Mouse (Mus musculus) adrenal gland, postnatal 25 days (tissue): ENCODE measurements at regions not wholly inside any gene's neighbourhood (a gene's known extent, or its start where the extent isn't known, plus 50 kb on each side); places are given as distances from the start of the nearest gene placed in this dataset.

Experiments used
- DNase-seq: peaks from one replicate; pipeline ENCODE4 v3.0.0; 2021; ENCODE audit warnings: mixed read lengths

DNA sequence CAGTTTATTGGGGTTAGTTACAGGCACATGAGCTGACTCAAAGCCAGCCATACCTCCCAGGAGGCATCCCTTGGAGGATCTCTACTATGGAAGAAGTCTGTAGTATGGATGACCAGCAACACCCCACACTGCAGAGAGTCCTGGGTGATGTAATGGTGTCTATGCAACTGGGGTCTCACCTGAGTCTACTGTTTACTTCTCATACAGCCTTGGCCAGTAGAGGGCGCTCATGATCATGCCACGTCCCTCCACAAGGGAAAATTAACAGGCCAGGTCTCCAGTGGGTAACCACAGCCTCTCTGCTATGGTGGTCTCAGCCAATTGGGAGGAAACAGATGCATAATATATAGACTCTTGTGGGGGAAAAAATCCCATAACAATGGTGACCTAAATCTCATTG is 111.7 kb downstream of the Cdh26 start:
- DNase-seq, result peak; percentile 54

- no peak for DNase-seq
Observed at GRCm38 (mm10) chr2:178544411-178544810, 114.1 kb downstream of the Cdh26 start.

DNA sequence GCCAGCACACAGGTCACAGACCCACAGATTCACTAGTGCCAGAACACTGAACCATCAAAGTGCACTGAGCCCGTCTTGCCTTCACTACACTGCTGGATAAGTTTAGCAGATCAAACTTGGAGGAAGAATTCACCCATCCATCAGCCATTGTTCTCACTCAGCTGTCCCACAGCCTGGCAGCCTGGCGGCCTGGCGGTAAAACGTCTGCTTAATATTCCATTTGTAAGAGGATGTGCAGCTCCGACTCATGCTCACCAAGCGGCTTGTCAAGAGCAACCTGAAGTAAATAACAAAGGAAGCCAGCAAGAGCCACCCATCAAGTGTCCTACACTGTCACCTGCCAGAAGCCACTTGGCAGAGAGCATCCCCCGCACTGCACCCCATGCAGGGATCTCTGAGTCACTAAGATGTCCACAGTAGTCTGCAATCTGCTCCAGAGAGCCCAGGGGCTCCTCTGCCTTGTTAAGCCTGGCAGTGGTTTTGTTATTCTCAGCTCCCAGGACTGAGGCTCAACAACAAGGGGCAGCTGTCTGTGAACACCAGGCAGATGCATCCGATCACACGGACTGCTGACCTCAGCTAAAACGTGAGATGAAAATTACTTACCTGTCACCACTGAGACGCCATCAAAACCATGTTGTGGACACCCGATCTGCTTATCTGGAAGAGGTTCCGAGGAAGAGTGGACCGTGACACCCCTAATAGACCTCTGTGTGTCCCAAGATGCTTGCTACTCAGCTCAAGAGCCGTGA is 115.4 kb downstream of the Cdh26 start:
- no peak for DNase-seq

- DNase-seq, result no peak
Observed at GRCm38 (mm10) chr2:178546353-178546720, 116.0 kb downstream of the Cdh26 start.

DNA sequence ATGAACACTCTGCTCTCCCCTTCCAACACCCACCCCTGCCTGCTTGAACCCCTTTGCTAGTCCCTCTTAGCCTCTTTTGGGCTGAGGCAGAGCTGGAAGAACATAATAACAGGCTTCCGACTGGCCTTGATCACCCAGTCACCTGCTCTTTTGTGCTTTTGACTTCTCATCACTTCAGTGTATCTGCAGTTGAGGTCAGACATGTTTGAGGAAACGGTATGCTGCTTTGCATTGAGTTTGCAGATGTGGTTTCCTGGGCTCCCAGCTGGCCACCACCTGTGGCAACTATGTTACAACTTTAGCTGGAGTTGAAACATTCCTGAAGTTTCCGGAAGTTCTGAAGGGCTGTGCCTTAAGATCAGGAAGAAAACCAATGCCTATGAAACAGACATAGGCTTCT is 116.6 kb downstream of the Cdh26 start:
- DNase-seq, result no peak

- no peak for DNase-seq
Observed at GRCm38 (mm10) chr2:178548937-178549336, 118.6 kb downstream of the Cdh26 start.

DNA sequence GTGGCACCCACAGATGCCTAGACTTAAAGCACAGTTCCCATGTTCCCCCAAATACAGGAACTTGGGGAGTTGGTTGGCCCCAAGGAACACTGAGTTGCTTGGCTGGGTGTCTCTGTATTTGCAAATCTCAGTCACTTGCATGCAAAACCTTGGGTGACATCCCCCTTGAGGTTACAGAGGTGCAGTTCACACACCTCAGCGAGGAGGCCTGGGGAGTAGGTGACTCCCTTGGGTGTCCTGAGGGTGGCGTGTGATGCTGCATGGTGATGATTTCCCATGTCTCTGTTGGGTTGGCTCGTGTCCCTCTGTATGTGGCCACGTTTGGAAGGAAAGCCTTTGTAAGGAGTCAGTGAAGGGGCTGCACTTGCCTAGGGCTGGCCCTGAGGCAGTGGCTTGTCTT is 123.4 kb downstream of the Cdh26 start:
- DNase-seq, result no peak

GRCm38 (mm10) chr2:178555692-178556340 is 125.5 kb downstream of the Cdh26 start:
- peak; percentile 37 for DNase-seq

DNA sequence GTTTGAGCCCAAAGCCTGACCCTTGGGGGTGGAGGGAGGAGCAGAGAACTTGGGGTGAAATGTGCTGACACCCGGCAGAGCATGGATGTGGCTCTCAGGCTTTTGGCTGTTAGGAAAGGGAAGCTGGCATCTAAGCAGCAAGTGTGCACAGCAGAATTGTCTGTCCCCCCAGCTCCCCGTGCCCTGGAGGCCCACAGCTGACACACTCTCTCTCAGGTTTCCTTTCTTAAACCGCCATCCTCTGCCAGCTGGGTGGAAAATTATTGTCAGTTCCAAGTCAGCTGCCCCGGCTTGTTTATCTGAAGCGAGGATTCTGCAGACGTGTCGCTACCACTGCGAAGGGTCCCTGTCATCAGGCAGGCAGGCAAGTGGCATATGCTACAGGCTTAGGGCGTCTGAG is 127.6 kb downstream of the Cdh26 start:
- no peak for DNase-seq

DNA sequence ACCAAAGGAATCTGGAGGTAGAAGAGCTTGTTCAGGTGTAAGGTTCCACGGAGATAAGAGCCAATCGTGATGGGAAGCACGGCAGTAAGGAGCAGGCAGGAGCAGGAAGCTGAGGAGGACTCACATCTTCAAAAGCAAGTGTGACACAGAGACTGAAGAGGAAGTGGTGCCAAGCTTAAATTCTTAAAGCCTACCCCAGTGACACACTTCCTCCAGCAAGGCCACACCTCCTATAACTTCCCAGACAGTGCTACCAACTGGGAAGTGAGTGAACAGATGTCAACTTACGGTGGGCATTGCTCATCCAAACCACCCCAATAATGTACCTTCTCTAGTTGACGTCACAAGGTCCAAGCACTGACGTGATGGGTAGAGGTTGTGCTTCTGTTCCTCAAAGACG is 133.0 kb downstream of the Cdh26 start:
- DNase-seq, result no peak

GRCm38 (mm10) chr2:178565368-178565818 is 135.1 kb downstream of the Cdh26 start:
- DNase-seq, result peak; percentile 15

- DNase-seq, result no peak
Observed at GRCm38 (mm10) chr2:178567493-178567892, 137.2 kb downstream of the Cdh26 start.

- DNase-seq, result peak; percentile 45
Observed at GRCm38 (mm10) chr2:178572301-178572700, 142.0 kb downstream of the Cdh26 start.

DNA sequence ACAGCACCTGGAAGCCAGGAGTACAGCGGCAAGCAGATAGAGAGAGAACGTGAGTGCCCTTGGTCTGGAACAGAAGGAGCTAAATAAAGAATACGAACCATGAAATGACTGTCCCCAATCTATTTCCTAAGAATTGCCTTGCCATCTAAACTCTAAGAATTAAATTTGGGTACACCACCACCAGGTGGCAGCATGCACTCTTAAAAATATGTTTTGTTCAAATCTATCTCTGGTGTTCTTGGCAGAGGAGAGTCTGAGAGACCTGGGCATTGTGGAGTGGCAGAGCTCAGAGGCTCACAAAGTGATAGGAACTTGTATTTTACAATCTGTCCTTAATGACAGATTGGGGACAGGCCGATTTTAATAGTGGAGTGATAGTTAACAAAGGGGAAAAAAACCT is 144.5 kb downstream of the Cdh26 start:
- DNase-seq, result peak; percentile 66

DNA sequence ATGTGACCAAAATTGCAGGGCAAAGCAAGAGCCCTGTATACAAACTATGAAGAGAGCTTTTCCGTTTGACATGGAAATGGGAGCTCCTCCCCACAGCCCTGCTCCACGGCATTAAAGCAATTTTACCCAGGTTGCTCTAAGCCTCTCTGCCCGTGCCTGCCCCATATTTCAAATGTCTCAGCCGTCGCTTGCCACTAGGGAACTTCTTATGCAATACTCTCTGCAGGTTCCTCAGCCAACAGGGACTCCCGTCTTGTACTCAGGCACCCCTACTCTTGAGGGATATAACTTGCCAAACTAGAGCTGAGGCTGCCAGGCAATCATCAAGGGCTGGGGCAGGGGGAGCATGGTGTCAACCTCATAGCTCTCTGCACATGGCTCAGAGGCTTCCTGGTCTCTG is 145.1 kb downstream of the Cdh26 start:
- DNase-seq, result no peak

DNA sequence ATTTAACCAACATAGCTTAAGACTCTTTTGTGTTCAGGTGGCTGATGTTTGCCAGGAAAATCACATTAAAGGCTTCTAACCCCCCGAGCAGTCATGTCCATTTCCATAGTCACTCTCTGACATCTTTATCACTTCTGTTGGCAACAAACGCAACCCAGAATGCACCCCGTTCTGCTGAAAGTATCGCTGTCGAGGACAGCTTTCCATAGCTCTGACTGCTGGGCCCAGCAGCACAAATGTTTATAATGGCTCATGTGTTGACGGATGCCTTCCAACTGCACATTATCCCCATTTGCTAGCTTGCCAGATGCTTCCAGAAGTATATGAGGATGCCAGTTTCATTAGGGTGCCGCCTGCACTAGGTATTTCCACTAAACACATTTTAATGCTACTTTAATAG is 145.7 kb downstream of the Cdh26 start:
- DNase-seq, result no peak

DNA sequence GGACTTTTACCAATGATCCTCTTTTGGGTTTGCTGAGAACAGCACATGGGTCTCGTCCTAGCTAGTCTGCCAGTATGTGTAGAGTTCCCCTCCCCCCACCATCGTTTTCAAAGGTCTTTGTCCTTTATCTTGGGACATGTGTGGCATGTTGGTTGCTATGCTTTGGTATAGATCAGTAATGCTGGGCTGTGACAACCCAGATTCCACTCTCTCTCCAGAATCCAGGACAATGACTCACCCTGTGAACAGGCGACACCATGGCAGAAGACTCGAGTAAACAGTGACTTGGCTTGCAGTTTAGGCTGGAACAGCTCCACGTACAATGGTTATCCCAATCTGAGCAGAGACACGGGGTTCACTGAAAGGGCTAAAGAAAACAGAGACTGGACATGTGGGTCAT is 149.2 kb downstream of the Cdh26 start:
- no peak for DNase-seq

DNA sequence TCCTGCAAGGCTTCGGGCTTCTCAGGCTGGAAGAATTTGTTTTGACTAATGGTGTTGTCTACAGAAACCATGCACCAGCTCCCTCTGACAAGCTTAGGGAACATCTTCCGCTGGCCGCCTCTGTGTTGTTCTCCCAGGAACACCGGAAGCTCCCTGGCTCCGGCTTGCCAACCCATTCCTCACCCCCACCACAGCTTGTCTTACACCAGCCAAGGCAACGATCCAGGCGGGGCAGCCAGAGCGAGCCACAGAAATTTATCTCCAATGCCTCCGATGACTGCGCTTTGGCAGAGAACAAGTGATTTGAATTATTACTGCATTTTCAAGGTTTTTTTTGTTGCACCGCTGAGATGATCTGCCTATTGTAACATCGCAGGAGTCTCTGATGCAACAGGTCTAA is 151.0 kb downstream of the Cdh26 start:
- peak; percentile 69 for DNase-seq

DNA sequence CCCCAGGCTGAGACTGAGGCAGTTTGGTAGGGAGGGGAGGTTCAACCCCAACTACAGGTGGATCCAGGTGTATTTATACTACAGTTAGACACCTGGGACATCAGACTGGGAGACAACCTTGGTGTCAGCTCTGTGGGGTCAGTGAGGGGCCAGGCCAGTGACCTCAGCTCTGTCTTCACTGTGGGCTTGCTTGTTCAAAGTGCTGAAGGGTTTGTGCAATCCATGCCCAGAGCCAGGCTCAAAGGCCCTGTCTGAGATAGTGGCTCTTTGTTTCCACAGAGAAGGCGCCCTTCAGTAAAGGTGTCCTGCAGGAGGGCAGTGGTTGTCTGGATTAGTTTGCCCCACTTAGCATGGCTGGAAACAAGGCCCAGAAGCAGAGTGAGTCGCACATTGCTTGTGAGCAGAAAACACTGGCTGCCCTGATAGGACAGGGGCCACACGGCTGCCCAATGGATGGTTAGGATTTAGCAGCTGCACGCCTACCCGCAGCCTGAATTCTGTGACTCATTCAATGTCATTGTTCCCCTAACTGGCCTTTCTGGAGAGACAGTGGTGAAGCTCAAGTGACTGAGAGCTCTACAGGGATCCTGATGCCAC is 154.7 kb downstream of the Cdh26 start:
- DNase-seq, result no peak

DNA sequence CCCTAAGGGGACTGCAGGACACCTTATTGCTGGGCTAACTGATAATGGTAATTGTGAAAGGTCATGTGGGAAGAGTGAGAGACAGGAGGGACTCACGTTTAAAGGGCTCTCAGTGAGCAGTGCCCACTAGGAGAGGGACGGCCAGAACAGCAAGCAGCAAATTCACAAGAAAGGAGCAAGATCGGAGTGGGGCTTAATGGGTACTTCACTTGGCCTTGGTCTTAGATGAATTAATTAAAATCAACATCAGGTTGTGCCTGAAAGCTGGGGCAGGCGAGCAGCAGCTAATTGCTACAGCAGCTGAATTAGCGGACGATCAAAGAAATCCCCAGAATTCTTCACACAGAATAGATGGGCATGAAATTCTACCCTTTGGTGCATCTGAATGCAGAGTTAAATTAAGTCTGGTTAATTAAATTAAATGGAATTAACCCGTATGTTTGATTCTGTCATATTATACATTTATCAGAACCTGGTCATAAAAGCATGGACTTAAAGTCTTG is 156.9 kb downstream of the Cdh26 start:
- no peak for DNase-seq

GRCm38 (mm10) chr2:178593743-178594142 is 163.4 kb downstream of the Cdh26 start:
- no peak for DNase-seq

DNA sequence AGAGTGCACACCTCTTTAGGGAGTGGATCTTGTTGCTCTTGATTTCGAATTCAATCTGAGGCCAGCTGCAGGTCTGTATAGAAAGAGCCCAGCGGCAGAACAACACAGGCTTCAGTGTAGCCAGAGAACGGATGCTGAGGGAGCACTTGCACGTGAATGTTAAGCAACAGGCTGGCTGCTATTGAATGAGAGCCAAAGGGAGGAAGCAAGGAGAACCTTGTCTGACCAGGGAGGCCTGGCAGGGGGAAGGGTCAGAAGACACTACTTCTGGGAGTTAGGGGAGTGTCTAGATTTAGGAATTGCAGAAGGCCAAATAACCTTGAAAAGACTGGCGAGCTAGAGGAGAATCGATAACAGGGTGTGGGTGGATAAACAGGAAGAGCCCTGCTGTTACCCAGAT is 163.8 kb downstream of the Cdh26 start:
- DNase-seq, result no peak

DNA sequence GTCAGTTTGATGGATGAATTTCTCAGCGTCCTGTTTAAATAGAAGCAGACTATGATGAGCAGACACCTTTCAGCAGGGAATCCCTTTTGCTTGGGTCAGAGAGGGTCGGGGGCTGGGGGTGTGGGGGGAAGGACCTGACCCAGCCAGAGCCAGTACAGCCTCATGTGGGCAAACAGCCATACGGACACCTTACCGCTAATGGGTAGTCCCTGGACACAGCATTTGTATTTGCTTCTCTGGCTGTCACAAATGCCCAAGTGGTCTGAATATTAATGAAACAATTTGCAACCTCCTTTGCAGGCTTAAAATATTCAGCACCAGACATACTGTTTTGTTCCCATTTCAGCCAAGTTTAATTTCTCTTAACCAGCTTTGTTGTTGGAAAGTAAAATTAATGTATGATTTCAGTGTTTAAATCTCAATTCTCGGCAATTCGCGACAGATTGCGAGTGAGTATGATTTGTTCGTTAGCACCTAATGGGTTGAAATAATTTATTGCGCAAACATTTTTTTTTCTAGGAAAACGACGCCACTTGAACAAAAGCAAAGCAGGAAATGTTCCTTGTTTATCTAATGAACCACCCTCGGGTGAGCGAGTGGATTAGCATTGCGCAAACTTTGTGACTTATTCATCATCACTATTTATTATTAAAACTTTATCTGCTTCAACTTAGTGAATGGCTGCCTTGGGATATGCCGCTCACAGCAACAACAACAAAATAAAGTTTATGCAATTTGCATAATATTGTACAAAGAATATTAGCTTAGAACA is 166.2 kb downstream of the Cdh26 start:
- no peak for DNase-seq
